Mouse (Mus musculus) heart, adult 9 months (tissue): ENCODE results near the gene Lce1j.
"Not testable (repeated sequence)": the region's sequence is repeated elsewhere in the genome, so short reads cannot be mapped to it uniquely, and the experiment has no call there.

Experiments used
- DNase-seq, 2 experiments: peaks; one replicate each; pipeline ENCODE4 v3.0.0; 2022; ENCODE audit warnings: low spot score in 2 of 2

Gene Lce1j

GRCm38 (mm10) chr3:92790414-92790813, at the start of gene Lce1j:
Lce1j (minus strand) TSS chr3:92790514.
- no peak for DNase-seq

GRCm38 (mm10) chr3:92827108-92827507, 36.8 kb upstream of the Lce1j start, which contains the start of gene Kprp:
Kprp (minus strand) TSS chr3:92827247.
- DNase-seq, result no peak

GRCm38 (mm10) chr3:92825808-92826207, 35.5 kb upstream of the Lce1j start:
- no peak for DNase-seq

- DNase-seq, result not testable (repeated sequence)
These were observed 25.7 kb upstream of the Lce1j start for GRCm38 (mm10) chr3:92816036-92816435.

GRCm38 (mm10) chr3:92815581-92815980, 25.3 kb upstream of the Lce1j start:
- DNase-seq, result no peak

- no peak for DNase-seq
These were observed 17.5 kb upstream of the Lce1j start, which contains the start of gene Lce1k for GRCm38 (mm10) chr3:92807791-92808190. Lce1k (minus strand) TSS chr3:92807891.

GRCm38 (mm10) chr3:92778799-92779198, 11.5 kb downstream of the Lce1j start, which contains the start of gene Lce1i:
Lce1i (minus strand) TSS chr3:92778899.
- no peak for DNase-seq

- no peak for DNase-seq
These were observed 18.7 kb downstream of the Lce1j start for GRCm38 (mm10) chr3:92771573-92771972.

- no peak for DNase-seq
These were observed 25.3 kb downstream of the Lce1j start, which contains the start of gene Lce1h for GRCm38 (mm10) chr3:92764965-92765364. Lce1h (minus strand) TSS chr3:92765065.

GRCm38 (mm10) chr3:92753197-92753596, 37.1 kb downstream of the Lce1j start:
- DNase-seq, result no peak

GRCm38 (mm10) chr3:92752238-92752637, 38.1 kb downstream of the Lce1j start, which contains the start of gene Lce1g:
Lce1g (minus strand) TSS chr3:92752338.
- DNase-seq, result no peak

GRCm38 (mm10) chr3:92738996-92739395, 51.3 kb downstream of the Lce1j start, which contains the start of gene Gm38119:
Gm38119 (minus strand) TSS chr3:92739096.
- DNase-seq, result no peak
